Mouse (Mus musculus): ENCODE results near the gene Elof1. TPM values are rescaled to one million over a fixed set of nuclear protein-coding genes. Genes with fewer than 3 reads are reported as not detected.

The Elof1 gene
- polyA plus RNA-seq, 1 experiment: 138 TPM

DNA sequence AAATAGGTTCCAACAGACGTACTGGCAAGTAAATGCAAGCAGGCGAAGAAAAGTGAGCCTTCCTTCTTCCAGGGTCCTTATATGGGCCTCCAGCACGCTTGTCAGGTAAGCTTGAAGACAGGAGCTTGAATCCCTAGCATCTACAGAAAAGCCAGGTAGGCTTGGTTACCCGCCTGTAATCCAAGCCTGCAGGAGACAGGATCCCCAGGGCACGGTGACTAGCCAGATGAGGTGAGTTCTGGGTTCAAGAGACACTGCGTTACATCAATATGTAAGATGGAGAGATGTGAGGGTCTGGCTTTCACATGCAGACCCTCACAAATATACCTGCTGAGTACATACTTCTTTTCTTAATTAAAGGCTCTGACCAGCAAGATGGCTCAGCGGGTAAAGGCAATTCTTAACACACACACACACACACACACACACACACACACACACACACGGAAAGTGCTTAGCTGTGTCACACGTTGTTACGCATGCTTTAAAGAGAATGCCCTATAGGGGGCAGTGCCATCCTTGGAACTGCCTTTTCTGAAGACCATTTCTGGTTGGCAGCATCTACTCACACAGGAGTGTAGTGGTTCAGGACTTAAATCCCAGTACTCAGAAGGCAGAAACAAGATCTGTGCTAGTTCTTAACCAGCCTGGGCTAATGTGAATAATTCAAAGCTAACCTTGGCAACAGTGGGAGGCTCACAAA, 933 bp upstream of the Elof1 start:
- TF ChIP-seq POLR2A (IDR thresholded peaks at IDR 0.05; ENCODE audit: borderline replicate concordance, extremely low read depth, insufficient read depth, insufficient read length, poor library complexity, severe bottlenecking): no peak
- TF ChIP-seq CTCF (IDR thresholded peaks at IDR 0.05; ENCODE audit: borderline replicate concordance, extremely low read depth, insufficient read depth, insufficient read length): peak; percentile 52; the same call in 1 of the 2 replicates
- DNase-seq (ENCODE audit: low read depth): peak; percentile 78

DNA sequence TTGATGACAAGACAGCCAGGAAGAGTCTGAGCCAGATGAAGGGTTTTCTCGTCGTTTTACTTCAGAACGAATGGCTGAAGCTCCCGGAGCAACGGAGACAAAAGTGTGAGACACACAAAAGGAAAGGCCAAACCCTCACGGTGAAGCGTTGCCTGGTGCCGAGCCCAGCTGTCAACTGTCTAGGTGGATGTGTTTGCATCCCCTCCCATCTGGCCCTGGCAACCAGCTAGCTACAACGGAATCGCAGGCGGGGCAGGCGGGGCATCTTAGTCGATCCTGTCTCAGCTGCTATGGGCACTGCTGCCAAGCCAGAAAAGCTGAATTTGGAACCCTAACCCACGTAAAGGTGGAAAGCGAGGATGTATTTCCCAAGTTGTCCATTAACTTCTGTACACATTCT, 886 bp downstream of the Elof1 start:
- TF ChIP-seq POLR2A (IDR thresholded peaks at IDR 0.05; ENCODE audit: borderline replicate concordance, extremely low read depth, insufficient read depth, insufficient read length, poor library complexity, severe bottlenecking): no peak
- no peak for TF ChIP-seq CTCF (IDR thresholded peaks at IDR 0.05; ENCODE audit: borderline replicate concordance, extremely low read depth, insufficient read depth, insufficient read length)
- DNase-seq (ENCODE audit: low read depth): peak; percentile 71

DNA sequence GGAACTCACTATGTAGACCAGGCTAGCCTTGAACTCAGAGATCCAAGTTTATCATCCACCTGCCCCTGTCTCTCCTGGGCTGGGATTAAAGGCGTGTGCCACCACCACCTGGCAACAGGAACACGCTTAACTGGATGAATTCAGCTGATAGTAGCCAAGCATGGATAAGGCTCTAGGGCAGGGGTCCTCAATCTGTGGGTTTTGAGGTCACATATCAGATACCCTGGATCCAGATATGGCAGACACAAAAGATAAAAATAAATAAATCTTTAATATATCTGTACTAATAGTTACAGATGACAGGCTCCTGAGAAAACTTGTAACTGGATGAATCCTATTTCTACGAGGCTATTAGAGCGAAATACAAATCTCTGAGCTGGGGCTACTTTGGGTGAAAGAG, 1.3 kb downstream of the Elof1 start:
- DNase-seq (ENCODE audit: low read depth): no peak
- TF ChIP-seq POLR2A (IDR thresholded peaks at IDR 0.05; ENCODE audit: borderline replicate concordance, extremely low read depth, insufficient read depth, insufficient read length, poor library complexity, severe bottlenecking) (no peak), CTCF (IDR thresholded peaks at IDR 0.05; ENCODE audit: borderline replicate concordance, extremely low read depth, insufficient read depth, insufficient read length) (no peak)

DNA sequence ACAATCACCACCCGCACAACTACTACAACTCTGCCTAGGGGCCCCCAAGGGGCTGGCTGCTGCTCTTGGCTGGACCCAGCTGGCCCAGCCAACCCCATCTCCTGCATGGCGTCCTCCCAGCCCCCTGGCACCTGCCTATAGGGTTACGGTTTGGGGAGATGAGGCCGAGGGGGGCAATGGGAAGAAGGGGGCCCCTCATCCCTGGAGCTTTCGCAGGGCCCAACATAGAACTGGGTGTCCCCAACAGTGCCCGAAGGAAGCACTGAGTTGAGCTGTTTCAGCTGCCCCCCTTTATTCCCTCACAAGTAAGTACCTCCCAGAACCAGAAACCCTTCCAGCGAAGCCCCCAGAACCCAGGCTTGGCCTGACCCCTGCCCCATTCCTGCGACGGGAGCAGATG, 8.8 kb downstream of the Elof1 start:
- DNase-seq (ENCODE audit: low read depth): no peak

DNA sequence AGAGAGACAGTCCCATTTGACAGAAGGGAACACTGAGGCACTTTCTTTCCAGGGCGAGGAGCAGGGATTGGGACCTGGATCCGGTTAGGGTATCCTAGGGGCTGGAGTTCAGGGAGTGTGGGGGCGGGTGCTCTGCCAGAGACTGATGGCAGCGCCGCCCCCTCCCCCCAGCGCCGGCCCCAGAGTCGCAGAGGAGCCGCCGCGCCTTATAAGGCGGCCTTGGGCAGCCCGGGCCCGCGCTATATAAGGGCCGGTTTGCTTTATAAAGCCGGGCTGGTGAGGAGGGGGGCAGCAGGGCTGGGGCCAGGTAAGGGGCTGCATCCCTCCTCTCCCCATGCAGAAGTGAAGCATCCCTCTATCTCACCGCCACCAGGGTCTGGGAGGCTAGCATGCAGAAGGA, 17.1 kb downstream of the Elof1 start:
- TF ChIP-seq CTCF (IDR thresholded peaks at IDR 0.05; ENCODE audit: borderline replicate concordance, extremely low read depth, insufficient read depth, insufficient read length): no peak
- TF ChIP-seq POLR2A (IDR thresholded peaks at IDR 0.05; ENCODE audit: borderline replicate concordance, extremely low read depth, insufficient read depth, insufficient read length, poor library complexity, severe bottlenecking): no peak

More for the DNA sequence above, 8.8 kb downstream of the Elof1 start:
- TF ChIP-seq POLR2A (IDR thresholded peaks at IDR 0.05; ENCODE audit: borderline replicate concordance, extremely low read depth, insufficient read depth, insufficient read length, poor library complexity, severe bottlenecking): no peak
- no peak for TF ChIP-seq CTCF (IDR thresholded peaks at IDR 0.05; ENCODE audit: borderline replicate concordance, extremely low read depth, insufficient read depth, insufficient read length)

DNA sequence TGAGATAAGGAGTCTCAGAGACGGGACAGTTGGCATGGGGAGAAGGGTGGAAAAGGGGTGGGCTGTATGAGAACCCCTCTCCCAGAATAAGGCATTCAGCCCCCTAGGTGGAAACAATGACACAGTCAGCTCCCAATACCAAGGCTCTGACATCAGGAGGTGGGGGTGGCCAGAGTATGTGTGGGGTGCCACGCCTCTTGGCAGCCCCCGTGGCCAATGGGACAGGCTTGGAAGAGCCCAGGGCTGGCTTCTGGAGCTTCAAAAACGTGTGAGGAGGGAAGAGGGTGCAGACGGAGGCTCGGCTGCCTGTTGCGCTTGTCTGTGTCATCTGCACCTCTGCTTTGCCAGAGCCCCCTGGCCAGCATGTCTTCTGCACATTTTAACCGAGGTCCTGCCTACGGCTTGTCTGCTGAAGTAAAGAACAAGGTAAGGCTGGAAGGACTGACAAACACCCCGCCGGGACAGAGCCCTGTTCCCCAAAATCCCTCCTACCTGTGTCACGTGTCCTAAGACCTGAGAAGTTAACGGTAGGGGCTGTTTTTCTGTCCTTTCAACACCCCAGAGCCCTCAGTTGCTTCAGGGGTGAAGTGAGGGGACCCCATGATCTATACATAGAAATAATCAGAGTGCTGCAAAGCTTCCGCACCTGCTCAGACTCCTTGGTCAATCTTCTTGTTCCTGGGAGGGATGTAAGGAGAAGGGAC, 17.8 kb downstream of the Elof1 start, which contains the start of gene Cnn1:
Gene Cnn1, plus strand, starts transcription at position 224 of the 704 bp plus-strand sequence.
- TF ChIP-seq POLR2A (IDR thresholded peaks at IDR 0.05; ENCODE audit: borderline replicate concordance, extremely low read depth, insufficient read depth, insufficient read length, poor library complexity, severe bottlenecking) (no peak), CTCF (IDR thresholded peaks at IDR 0.05; ENCODE audit: borderline replicate concordance, extremely low read depth, insufficient read depth, insufficient read length) (no peak)
- DNase-seq (ENCODE audit: low read depth): peak; percentile 21

More for the DNA sequence above, 17.1 kb downstream of the Elof1 start:
- no peak for DNase-seq (ENCODE audit: low read depth)

DNA sequence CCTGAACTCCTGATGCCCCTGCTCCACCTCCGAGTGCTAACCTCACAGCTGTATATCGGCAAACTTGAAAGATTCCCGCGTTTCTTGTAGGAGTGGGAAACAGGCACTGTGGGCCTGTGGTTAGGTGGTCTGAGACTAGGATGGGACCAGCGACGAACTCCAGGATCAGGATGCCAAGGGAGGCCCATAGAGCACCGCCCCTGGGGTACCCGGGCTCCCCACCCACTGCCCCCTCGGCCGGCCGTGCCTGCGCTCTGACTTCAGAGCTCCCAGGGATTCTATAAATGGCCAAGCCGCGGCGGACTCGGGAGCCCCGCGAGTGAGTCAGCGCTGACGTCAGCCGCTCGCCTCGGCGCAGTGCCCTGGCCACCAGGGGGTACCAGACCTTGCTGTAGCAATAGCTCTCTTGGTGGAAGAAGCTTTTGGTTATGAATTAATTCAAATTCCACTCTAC, 21.1 kb downstream of the Elof1 start:
- DNase-seq (ENCODE audit: low read depth): peak; percentile 73
- TF ChIP-seq CTCF (IDR thresholded peaks at IDR 0.05; ENCODE audit: borderline replicate concordance, extremely low read depth, insufficient read depth, insufficient read length) (peak; percentile 63), POLR2A (IDR thresholded peaks at IDR 0.05; ENCODE audit: borderline replicate concordance, extremely low read depth, insufficient read depth, insufficient read length, poor library complexity, severe bottlenecking) (no peak)

DNA sequence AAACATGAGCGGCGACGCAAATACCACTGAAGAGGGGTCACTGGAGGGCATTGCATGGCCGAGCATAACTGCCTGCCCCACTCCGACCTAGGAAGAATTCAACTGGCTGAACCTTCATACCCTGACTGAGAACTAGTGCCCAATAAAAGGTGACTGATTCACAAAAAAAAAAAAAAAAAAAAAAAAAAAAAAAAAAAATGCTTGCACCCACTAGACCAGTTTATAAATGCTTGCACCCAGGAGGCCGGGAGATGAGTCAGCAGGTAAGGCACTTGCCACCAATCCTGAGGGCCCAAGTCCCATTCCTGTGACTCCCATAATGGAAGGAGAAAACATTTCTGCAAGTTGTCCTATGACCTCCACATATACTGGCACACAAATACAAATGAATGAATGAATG, 24.2 kb downstream of the Elof1 start:
- DNase-seq (ENCODE audit: low read depth): no peak
- no peak for TF ChIP-seq POLR2A (IDR thresholded peaks at IDR 0.05; ENCODE audit: borderline replicate concordance, extremely low read depth, insufficient read depth, insufficient read length, poor library complexity, severe bottlenecking)
- TF ChIP-seq CTCF (IDR thresholded peaks at IDR 0.05; ENCODE audit: borderline replicate concordance, extremely low read depth, insufficient read depth, insufficient read length): no peak

DNA sequence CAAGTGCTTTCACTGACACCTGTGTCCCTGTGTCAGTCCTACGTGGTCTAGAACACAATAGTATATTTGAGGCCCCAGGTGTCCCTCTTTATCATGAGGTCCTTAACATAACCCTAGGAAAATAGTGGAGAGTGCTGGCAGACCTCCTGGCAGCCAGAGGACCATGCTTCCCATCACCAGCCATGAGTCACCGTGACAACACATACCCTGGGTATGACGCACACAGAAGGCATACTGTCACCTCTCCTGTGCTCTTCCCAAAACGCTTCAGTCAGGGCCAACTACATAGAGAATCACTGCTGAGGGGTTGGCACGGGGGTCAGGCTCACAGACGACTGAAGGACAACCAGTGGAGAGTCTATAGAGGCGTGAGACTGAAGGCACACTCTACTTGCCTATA, 27.0 kb downstream of the Elof1 start:
- no peak for TF ChIP-seq CTCF (IDR thresholded peaks at IDR 0.05; ENCODE audit: borderline replicate concordance, extremely low read depth, insufficient read depth, insufficient read length)
- no peak for TF ChIP-seq POLR2A (IDR thresholded peaks at IDR 0.05; ENCODE audit: borderline replicate concordance, extremely low read depth, insufficient read depth, insufficient read length, poor library complexity, severe bottlenecking)
- no peak for DNase-seq (ENCODE audit: low read depth)

DNA sequence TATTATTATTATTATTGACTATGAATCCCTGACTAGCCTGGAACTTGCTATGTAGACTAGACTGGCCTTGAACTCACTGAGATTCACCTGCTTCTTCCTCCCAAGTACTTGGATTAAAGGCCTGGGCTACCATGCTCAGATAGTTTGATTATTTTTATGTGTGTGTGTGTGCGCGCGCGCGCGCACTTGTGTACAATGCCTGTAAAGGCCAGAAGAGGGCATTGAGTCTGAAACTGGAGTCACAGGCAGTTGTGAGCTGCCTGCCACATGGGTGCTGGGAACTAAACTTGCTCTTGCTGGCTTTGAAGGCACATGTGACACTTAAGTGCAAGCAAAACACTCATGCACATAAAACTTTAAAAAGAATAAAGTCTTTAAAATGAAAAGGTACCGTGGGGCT, 27.7 kb downstream of the Elof1 start:
- DNase-seq (ENCODE audit: low read depth): no peak
- TF ChIP-seq POLR2A (IDR thresholded peaks at IDR 0.05; ENCODE audit: borderline replicate concordance, extremely low read depth, insufficient read depth, insufficient read length, poor library complexity, severe bottlenecking) (no peak), CTCF (IDR thresholded peaks at IDR 0.05; ENCODE audit: borderline replicate concordance, extremely low read depth, insufficient read depth, insufficient read length) (no peak)

DNA sequence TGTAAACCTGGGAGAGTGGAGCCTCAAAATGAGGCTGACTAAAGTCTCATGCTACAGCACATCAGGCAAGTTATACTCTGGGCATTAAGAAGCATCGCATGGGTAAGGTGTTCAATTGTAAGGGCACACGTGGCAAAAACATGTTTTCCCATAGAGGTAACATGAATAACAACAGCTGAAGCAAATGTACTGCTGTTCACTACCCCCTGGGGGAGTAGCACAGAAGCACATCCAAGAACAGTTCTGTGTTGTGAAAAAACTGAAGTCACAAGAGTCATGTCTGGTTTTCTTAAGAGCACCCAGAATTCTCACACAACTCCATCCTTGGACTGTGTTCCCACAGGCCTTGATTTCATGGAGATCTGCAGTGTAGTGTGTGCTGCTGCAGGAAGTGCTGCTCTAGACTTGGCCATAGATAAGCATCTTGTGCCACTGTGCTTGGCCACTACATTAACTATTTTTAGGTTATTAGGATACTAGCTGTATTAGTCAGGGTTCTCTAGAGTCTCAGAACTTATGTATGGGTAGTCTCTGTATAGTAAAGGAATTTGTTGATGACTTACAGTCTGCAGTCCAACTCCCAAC, 29.8 kb downstream of the Elof1 start:
- TF ChIP-seq POLR2A (IDR thresholded peaks at IDR 0.05; ENCODE audit: borderline replicate concordance, extremely low read depth, insufficient read depth, insufficient read length, poor library complexity, severe bottlenecking) (no peak), CTCF (IDR thresholded peaks at IDR 0.05; ENCODE audit: borderline replicate concordance, extremely low read depth, insufficient read depth, insufficient read length) (no peak)
- no peak for DNase-seq (ENCODE audit: low read depth)

Data from brain, embryonic 14.5 days (tissue).